Mouse (Mus musculus) lung, postnatal 0 days (tissue): ENCODE measurements around the gene Gm11492. TPM values are rescaled to one million over a fixed set of nuclear protein-coding genes. Genes with fewer than 3 reads are reported as not detected.

Source experiments
- ATAC-seq: fragments of 200-750 bp; cut with Nextera tagmentation; 2 replicates; pipeline ENCODE4 v1.8.0; 2017; ENCODE audit warnings: moderate library complexity
- DNase-seq: peaks from one replicate; pipeline ENCODE4 v3.0.0-alpha.2; 2016; ENCODE audit warnings: low spot score
- H3K27ac ChIP-seq: fragments of 300-500 bp; sonication (generic); 2 replicates; pipeline ENCODE4 v1.5.1; 2014; ENCODE audit warnings: antibody characterized with exemption, mild to moderate bottlenecking, low read length, mixed read lengths
- H3K27me3 ChIP-seq: fragments of 300-500 bp; sonication (generic); replicated peaks from 2 replicates; pipeline ENCODE4 v1.6.1; 2014; ENCODE audit warnings: low read length, mixed read lengths; ENCODE audit not compliant: insufficient read depth
- H3K36me3 ChIP-seq: fragments of 300-500 bp; sonication (generic); 2 replicates; pipeline ENCODE4 v1.6.1; 2014; ENCODE audit warnings: low read length, mixed read lengths; ENCODE audit not compliant: insufficient read depth
- H3K4me1 ChIP-seq: fragments of 300-500 bp; sonication (generic); 2 replicates; pipeline ENCODE4 v1.6.1; 2014; ENCODE audit warnings: antibody characterized with exemption, low read depth, low read length, mixed read lengths; ENCODE audit not compliant: insufficient read depth
- H3K4me2 ChIP-seq: fragments of 300-500 bp; sonication (generic); replicated peaks from 2 replicates; pipeline ENCODE4 v1.6.1; 2014; ENCODE audit warnings: low read depth, mild to moderate bottlenecking, low read length, moderate library complexity, mixed read lengths
- H3K4me3 ChIP-seq: fragments of 300-500 bp; sonication (generic); 2 replicates; pipeline ENCODE4 v1.5.1; 2014; ENCODE audit warnings: low read depth, low read length
- H3K9ac ChIP-seq: fragments of 300-500 bp; sonication (generic); replicated peaks from 2 replicates; pipeline ENCODE4 v1.6.1; 2014; ENCODE audit warnings: low read depth, mild to moderate bottlenecking
- H3K9me3 ChIP-seq: fragments of 300-500 bp; sonication (generic); 2 replicates; pipeline ENCODE4 v1.6.1; 2016; ENCODE audit warnings: low read length, mixed read lengths
- CTCF ChIP-seq: IDR thresholded peaks from 2 replicates; pipeline ENCODE4 v1.5.1; 2016; ENCODE audit warnings: antibody characterized with exemption, mild to moderate bottlenecking
- EP300 ChIP-seq: IDR thresholded peaks from 2 replicates; pipeline ENCODE4 v1.6.1; 2016; ENCODE audit warnings: antibody characterized with exemption, mild to moderate bottlenecking, control low read depth
- WGBS: fragments of 180-500 bp; shearing (Covaris S2); extraction: QIAGEN DNeasy Blood & Tissue Kit; methylation state at CpG from one replicate; pipeline ENCODE4 v1.1.7; 2014; 5-methylcytosine and 5-hydroxymethylcytosine counted together
- polyA plus RNA-seq: library from polyadenylated mRNA; unstranded; fragments of >200 nt; fragmentation: Nextera tagmentation; extraction: Ambion mirVana; gene quantifications from 2 replicates; pipeline ENCODE4 v1.2.1, GENCODE M21; 2015

Gm11492 gene
- polyA plus RNA-seq, 1 experiment from 2014 or later, result not detected

GRCm38 (mm10) chr11:87581933-87582710 lies 15.7 kb downstream of the Gm11492 start:
- Histone ChIP-seq H3K9ac (no peak overlapping the region), H3K4me3 (no peak overlapping the region), H3K36me3 (no peaks in the 10 kb centered on the region), H3K9me3 (no peaks in the 10 kb centered on the region), H3K27me3 (no peaks in the 10 kb centered on the region), H3K4me1 (peaks cover 20% of the 10 kb centered on the region; the same call in 1 of the 2 replicates), H3K27ac (no peak overlapping the region), H3K4me2 (peak overlapping the region; percentile 41; the same call in 1 of the 2 replicates)
- no peak for ATAC-seq
- 76% methylated on average over 8 of the region's 8 CpGs for WGBS
- TF ChIP-seq EP300, result no peak
- no peak for TF ChIP-seq CTCF
- DNase-seq, result no peak

GRCm38 (mm10) chr11:87583291-87584034 lies 17.0 kb downstream of the Gm11492 start:
- Histone ChIP-seq H3K4me1 (peaks cover 19% of the 10 kb centered on the region; the same call in 1 of the 2 replicates), H3K36me3 (no peaks in the 10 kb centered on the region), H3K27me3 (no peaks in the 10 kb centered on the region), H3K9me3 (no peaks in the 10 kb centered on the region), H3K4me3 (no peak overlapping the region), H3K4me2 (no peak overlapping the region), H3K9ac (no peak overlapping the region), H3K27ac (peak overlapping the region; percentile 85)
- TF ChIP-seq CTCF, result peak; percentile 14; the same call in 1 of the 2 replicates
- TF ChIP-seq EP300, result no peak
- WGBS, result 72% methylated on average over 6 of the region's 6 CpGs
- DNase-seq (no peak), ATAC-seq (no peak)

GRCm38 (mm10) chr11:87584711-87585505 lies 18.5 kb downstream of the Gm11492 start:
- H3K27me3 ChIP-seq, result no peaks in the 10 kb centered on the region
- peak; percentile 88 for DNase-seq
- H3K4me3 ChIP-seq, result no peak overlapping the region
- peaks cover 27% of the 10 kb centered on the region for H3K4me1 ChIP-seq
- H3K9ac ChIP-seq, result no peak overlapping the region
- no peaks in the 10 kb centered on the region for H3K9me3 ChIP-seq
- TF ChIP-seq CTCF (no peak), EP300 (peak; percentile 80)
- H3K36me3 ChIP-seq, result no peaks in the 10 kb centered on the region
- peak overlapping the region; percentile 85 for H3K27ac ChIP-seq
- ATAC-seq, result peak; percentile 72
- no peak overlapping the region; the same call in 1 of the 2 replicates for H3K4me2 ChIP-seq
- 56% methylated on average over 10 of the region's 10 CpGs for WGBS

- Histone ChIP-seq H3K4me1 (peaks cover 31% of the 10 kb centered on the region), H3K4me2 (no peak overlapping the region), H3K9ac (no peak overlapping the region), H3K27me3 (no peaks in the 10 kb centered on the region), H3K4me3 (no peak overlapping the region), H3K27ac (peak overlapping the region; percentile 58), H3K9me3 (no peaks in the 10 kb centered on the region), H3K36me3 (no peaks in the 10 kb centered on the region)
- WGBS, result 76% methylated on average over 5 of the region's 5 CpGs
- DNase-seq (peak; percentile 83), ATAC-seq (no peak)
- TF ChIP-seq EP300 (peak; percentile 63; the same call in 1 of the 2 replicates), CTCF (peak; percentile 16; the same call in 1 of the 2 replicates)
Measured at GRCm38 (mm10) chr11:87587211-87587874, 20.9 kb downstream of the Gm11492 start.

GRCm38 (mm10) chr11:87589605-87590004 lies 23.2 kb downstream of the Gm11492 start:
- 87% methylated on average over 8 of the region's 8 CpGs for WGBS
- Histone ChIP-seq H3K9ac (no peak overlapping the region), H3K27ac (no peak overlapping the region), H3K36me3 (no peaks in the 10 kb centered on the region), H3K9me3 (no peaks in the 10 kb centered on the region), H3K4me3 (no peak overlapping the region), H3K27me3 (no peaks in the 10 kb centered on the region), H3K4me2 (peak overlapping the region; percentile 74; the same call in 1 of the 2 replicates), H3K4me1 (peaks cover 33% of the 10 kb centered on the region)
- no peak for TF ChIP-seq CTCF
- no peak for TF ChIP-seq EP300
- DNase-seq, result no peak
- ATAC-seq, result no peak
